ENCODE assay signal across 8 mouse cellular contexts in the genomic region with DNA sequence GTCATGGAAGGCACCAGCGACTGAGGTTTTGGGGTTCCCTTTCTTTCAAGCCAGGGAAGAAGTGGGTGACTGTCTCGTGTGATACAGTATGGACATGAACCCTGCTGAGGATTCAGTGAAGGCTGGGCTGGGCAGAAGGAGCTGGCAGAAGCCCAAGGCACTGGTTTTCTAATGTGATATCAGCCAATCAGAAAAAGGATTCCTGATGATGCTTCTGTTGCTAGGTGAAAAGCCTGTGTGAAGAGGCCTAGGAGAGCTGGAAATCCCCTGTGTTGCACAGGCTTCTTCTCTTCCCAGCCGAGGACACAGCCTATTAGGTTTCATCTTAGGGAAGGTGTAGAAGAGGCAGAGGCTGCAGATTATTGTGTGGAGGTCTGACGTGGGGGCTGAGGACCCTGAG. TPM values are rescaled to one million over a fixed set of nuclear protein-coding genes. Genes with fewer than 3 reads are reported as not detected.
DNase-seq lines count a peak whose midpoint lies in the region; ATAC-seq and TF ChIP-seq lines count a peak whose summit lies in the region.

No protein-coding gene starts in this region.

- ATAC-seq in heart, postnatal 0 days (ENCODE audit: insufficient read depth, low read depth), result peak; percentile 45

- H3K4me1 ChIP-seq in heart, postnatal 0 days (ENCODE audit: control insufficient read depth, insufficient read depth), result no peaks in the 10 kb centered on the region

- TF ChIP-seq EP300 in heart, postnatal 0 days (IDR thresholded peaks at IDR 0.05; ENCODE audit: low read depth), result no peak

- H3K9ac ChIP-seq in heart, postnatal 0 days (replicated peaks; ENCODE audit: low read depth, low read length), result no peak overlapping the region

- no peak overlapping the region for H3K4me3 ChIP-seq in heart, postnatal 0 days (ENCODE audit: low read depth, low read length)

- DNase-seq in B cell, adult 2 months, result peak; percentile 90
- peak; percentile 81 for DNase-seq in adipocyte (ENCODE audit: low spot score)
- DNase-seq in embryo, embryonic 11.5 days (ENCODE audit: low read depth, low spot score), result peak; percentile 46
- DNase-seq in heart, postnatal 0 days (ENCODE audit: low spot score), result peak; percentile 80
- peak; percentile 87 for DNase-seq in kidney, postnatal 10 days
- peak; percentile 90 for DNase-seq in lung, postnatal 10 days
- DNase-seq in ovary, postnatal 14 days (ENCODE audit: low spot score), result peak; percentile 77
- peak; percentile 36 for DNase-seq in thymus, postnatal 25 days

- TF ChIP-seq CTCF in heart, postnatal 0 days (IDR thresholded peaks at IDR 0.05; ENCODE audit: low read depth), result no peak

- no peaks in the 10 kb centered on the region for H3K9me3 ChIP-seq in heart, postnatal 0 days (replicated peaks; ENCODE audit: control insufficient read depth, low read length)

- H3K27ac ChIP-seq in heart, postnatal 0 days (ENCODE audit: low read depth), result no peak overlapping the region

- WGBS in heart, postnatal 0 days, result 23% methylated on average over 4 of the region's 4 CpGs

- no peaks in the 10 kb centered on the region for H3K36me3 ChIP-seq in heart, postnatal 0 days (replicated peaks; ENCODE audit: control insufficient read depth, insufficient read depth, low read length)

- H3K27me3 ChIP-seq in heart, postnatal 0 days (ENCODE audit: control insufficient read depth, insufficient read depth, low read length), result peaks cover 20% of the 10 kb centered on the region

- H3K4me2 ChIP-seq in heart, postnatal 0 days (ENCODE audit: low read depth, low read length), result no peak overlapping the region

RNA-seq across cellular contexts. Expression of a gene that starts 4.0 kb away (rescaled TPM):
- 0.69 and 4.1 TPM in 2 replicates for total RNA-seq in heart, postnatal 0 days (2014; rRNA removed; ENCODE audit: low replicate concordance)
- 2.0 and 3.6 TPM in 2 replicates for polyA plus RNA-seq in heart, postnatal 0 days (2015; fragmentation: Nextera tagmentation; extraction: Ambion mirVana)

RNA-seq across cellular contexts. Expression of a gene that starts 22.8 kb away (rescaled TPM):
- total RNA-seq in heart, postnatal 0 days (2014; rRNA removed; ENCODE audit: low replicate concordance), result not detected in 2 replicates
- polyA plus RNA-seq in heart, postnatal 0 days (2015; fragmentation: Nextera tagmentation; extraction: Ambion mirVana), result 0.08 and 0.14 TPM in 2 replicates

RNA-seq across cellular contexts. Expression of a gene that starts 26.1 kb away (rescaled TPM):
- 5.8 TPM in 1 of 2 replicates, not detected in the other for total RNA-seq in heart, postnatal 0 days (2014; rRNA removed; ENCODE audit: low replicate concordance)
- polyA plus RNA-seq in heart, postnatal 0 days (2015; fragmentation: Nextera tagmentation; extraction: Ambion mirVana), result 1.7 and 2.5 TPM in 2 replicates

RNA-seq across cellular contexts. Expression of a gene that starts 44.2 kb away (rescaled TPM):
- 1.2 TPM in 1 of 2 replicates, not detected in the other for total RNA-seq in heart, postnatal 0 days (2014; rRNA removed; ENCODE audit: low replicate concordance)
- polyA plus RNA-seq in heart, postnatal 0 days (2015; fragmentation: Nextera tagmentation; extraction: Ambion mirVana), result 4.1 and 4.4 TPM in 2 replicates

RNA-seq across cellular contexts. Expression of a gene that starts 58.2 kb away (rescaled TPM):
- 3.3 and 14.5 TPM in 2 replicates for total RNA-seq in heart, postnatal 0 days (2014; rRNA removed; ENCODE audit: low replicate concordance)
- polyA plus RNA-seq in heart, postnatal 0 days (2015; fragmentation: Nextera tagmentation; extraction: Ambion mirVana), result 7.0 and 7.5 TPM in 2 replicates

Comparison
In these comparisons a context has a peak if more than half of its experiments do, and no peak if none do; other contexts are left out.
1. DNase-seq: peak in every context shown above with its lines; median percentile 90 in B cell, adult 2 months; 90 in lung, postnatal 10 days; 87 in kidney, postnatal 10 days; 81 in adipocyte; 80 in heart, postnatal 0 days; 77 in ovary, postnatal 14 days; 46 in embryo, embryonic 11.5 days; 36 in thymus, postnatal 25 days.